Mouse (Mus musculus) heart, adult 2 months (tissue): ENCODE results near the gene Abcf1. TPM values are rescaled to one million over a fixed set of nuclear protein-coding genes. Genes with fewer than 3 reads are reported as not detected.
"Not testable (repeated sequence)": the region's sequence is repeated elsewhere in the genome, so short reads cannot be mapped to it uniquely, and the experiment has no call there.

ENCODE experiments used
- DNase-seq, 2 experiments: peaks; one replicate each; pipeline ENCODE4 v3.0.0; 2021
- H3K27ac ChIP-seq: fragments of 200-600 bp; 2 replicates; pipeline ENCODE4 v1.8.1; 2022
- H3K27me3 ChIP-seq: fragments of 200-500 bp; 2 replicates; pipeline ENCODE4 v1.6.1; 2012; ENCODE audit warnings: mild to moderate bottlenecking, low read length, inconsistent platforms, mixed read lengths; ENCODE audit not compliant: control insufficient read depth, insufficient read depth
- H3K36me3 ChIP-seq: fragments of 200-500 bp; 2 replicates; pipeline ENCODE4 v1.6.1; 2012; ENCODE audit warnings: low read length, inconsistent platforms; ENCODE audit not compliant: control insufficient read depth, insufficient read depth
- H3K4me1 ChIP-seq: fragments of 200-500 bp; 2 replicates; pipeline ENCODE4 v1.6.1; 2011; ENCODE audit warnings: low read length; ENCODE audit not compliant: control insufficient read depth, insufficient read depth
- H3K4me3 ChIP-seq: fragments of 200-600 bp; 2 replicates; pipeline ENCODE4 v1.8.1; 2022
- H3K79me2 ChIP-seq: fragments of 200-500 bp; replicated peaks from 2 replicates; pipeline ENCODE4 v1.6.1; 2012; ENCODE audit warnings: mild to moderate bottlenecking, inconsistent platforms, low read length, moderate library complexity, mixed read lengths; ENCODE audit not compliant: control insufficient read depth, insufficient read depth
- H3K9ac ChIP-seq: fragments of 200-500 bp; 2 replicates; pipeline ENCODE4 v1.6.1; 2012; ENCODE audit warnings: low read depth, mild to moderate bottlenecking, control low read depth, inconsistent platforms, low read length, mixed read lengths
- CTCF ChIP-seq: fragments of 200-600 bp; IDR thresholded peaks from 2 replicates; pipeline ENCODE4 v1.8.1; 2022; ENCODE audit warnings: antibody characterized with exemption, mild to moderate bottlenecking, moderate library complexity
- EP300 ChIP-seq: fragments of 200-500 bp; IDR thresholded peaks from 2 replicates; pipeline ENCODE4 v1.6.1; 2011; ENCODE audit warnings: low read depth, low read length, control low read depth; ENCODE audit not compliant: insufficient read depth
- POLR2A ChIP-seq: fragments of 200-500 bp; IDR thresholded peaks from 2 replicates; pipeline ENCODE4 v1.6.1; 2011; ENCODE audit warnings: mild to moderate bottlenecking, low read depth, low read length, control low read depth; ENCODE audit not compliant: insufficient read depth
- WGBS: fragments of 180-500 bp; shearing (Covaris S2); methylation state at CpG from one replicate; pipeline ENCODE4 v1.1.7; 2018; 5-methylcytosine and 5-hydroxymethylcytosine counted together
- intact Hi-C: fragments of 180-260 bp; cut with DNase I; formaldehyde crosslinking; loops from one replicate; pipeline ENCODE4 v1.15.1; 2025
- polyA plus RNA-seq: library from polyadenylated mRNA; depleted of rRNA; stranded (reverse); fragments of >200 nt; gene quantifications from 2 replicates; pipeline ENCODE4 v1.2.3, GENCODE M21; 2012
- total RNA-seq, 2 experiments: library from RNA; stranded (reverse); gene quantifications; 2 replicates each; pipeline ENCODE4 v1.2.3; 2021

The Abcf1 gene
- total and polyA plus RNA-seq, 3 experiments, result 54.5 to 75.2 (median 63.0) TPM

DNA sequence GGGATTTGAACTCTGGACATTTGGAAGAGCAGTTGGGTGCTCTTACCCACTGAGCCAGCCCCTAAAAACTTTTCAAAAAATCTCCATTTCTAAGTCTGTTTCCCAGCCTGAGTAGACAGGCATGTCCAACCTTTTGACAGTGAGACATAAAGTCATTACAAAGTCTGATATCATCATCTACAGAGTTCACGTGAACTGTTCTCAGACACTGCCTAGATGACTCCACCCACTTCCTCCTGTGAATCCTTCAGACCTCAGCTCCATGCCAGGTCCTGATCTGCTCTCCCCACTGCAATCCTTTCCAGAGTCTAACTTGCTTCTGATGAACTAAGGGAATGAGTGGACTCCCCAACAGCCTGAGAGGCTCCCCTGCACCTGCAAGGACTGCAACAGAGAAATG, 2.6 kb upstream of the Abcf1 start:
- WGBS, result 37% methylated on average over 1 of the region's 1 CpGs
- no peak overlapping the region for H3K9ac ChIP-seq
- no peak for DNase-seq
- H3K4me3 ChIP-seq, result no peak overlapping the region
- TF ChIP-seq CTCF, result no peak
- intact Hi-C loops, result loop anchor here (10.0 kb wide), 1 partner anchor 137 kb away; the partner anchor contains the start of gene Tubb5
- H3K27me3 ChIP-seq, result no peaks in the 10 kb centered on the region
- peaks cover 1% of the 10 kb centered on the region; the same call in 1 of the 2 replicates for H3K79me2 ChIP-seq
- no peak overlapping the region for H3K27ac ChIP-seq
- H3K4me1 ChIP-seq, result peaks cover 9% of the 10 kb centered on the region
- no peaks in the 10 kb centered on the region for H3K36me3 ChIP-seq

DNA sequence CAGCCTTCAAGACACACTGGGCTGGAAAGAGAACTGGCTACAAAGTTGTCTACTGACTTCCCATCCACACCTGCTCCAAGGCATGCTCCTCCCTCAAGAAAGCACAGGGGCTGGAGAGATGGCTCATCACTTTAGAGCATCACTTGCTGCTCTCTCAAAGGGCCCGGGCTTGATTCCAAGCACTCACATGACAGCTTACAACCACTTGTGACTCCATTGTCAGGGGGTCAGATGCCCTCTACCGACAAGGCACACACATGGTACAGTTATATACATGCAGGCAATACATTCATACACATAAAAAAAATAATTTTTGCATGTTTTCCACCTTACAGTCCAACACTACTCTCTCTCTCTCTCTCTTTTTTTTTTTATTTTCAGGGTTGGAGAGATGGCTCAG, 1.9 kb downstream of the Abcf1 start:
- 77% methylated on average over 2 of the region's 2 CpGs for WGBS
- TF ChIP-seq POLR2A, result no peak
- H3K79me2 ChIP-seq, result peaks cover 1% of the 10 kb centered on the region; the same call in 1 of the 2 replicates
- peaks cover 9% of the 10 kb centered on the region for H3K4me1 ChIP-seq
- no peak overlapping the region for H3K9ac ChIP-seq
- intact Hi-C loops, result no loop called here
- no peak overlapping the region for H3K4me3 ChIP-seq
- no peak for DNase-seq
- H3K36me3 ChIP-seq, result no peaks in the 10 kb centered on the region
- H3K27me3 ChIP-seq, result no peaks in the 10 kb centered on the region
- no peak overlapping the region for H3K27ac ChIP-seq

DNA sequence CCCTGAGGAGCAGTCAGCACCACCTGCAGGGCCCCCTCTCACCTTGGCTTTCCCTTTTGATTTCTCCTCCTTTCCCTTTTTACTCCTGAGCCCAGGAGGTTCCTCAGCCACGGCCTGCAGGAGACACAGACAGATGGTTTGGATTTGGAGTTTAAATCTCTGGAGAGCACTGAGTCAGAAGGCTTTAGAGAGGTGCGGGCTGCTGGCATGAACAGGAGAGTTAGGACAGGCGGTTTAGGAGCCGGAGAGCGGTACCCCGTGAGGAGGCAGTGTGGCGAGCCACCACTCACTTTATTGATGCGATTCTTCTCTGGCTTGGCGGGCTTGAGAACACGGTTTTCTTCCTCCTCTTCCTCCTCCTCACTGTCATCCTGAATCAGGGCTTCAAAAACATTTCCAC, 6.3 kb downstream of the Abcf1 start:
- no peak for DNase-seq
- Histone ChIP-seq H3K4me1 (no peaks in the 10 kb centered on the region; the same call in 1 of the 2 replicates), H3K27ac (no peak overlapping the region), H3K79me2 (no peaks in the 10 kb centered on the region; the same call in 1 of the 2 replicates), H3K36me3 (no peaks in the 10 kb centered on the region), H3K27me3 (no peaks in the 10 kb centered on the region), H3K9ac (no peak overlapping the region), H3K4me3 (no peak overlapping the region)
- TF ChIP-seq EP300, result no peak
- TF ChIP-seq POLR2A, result no peak
- no peak for TF ChIP-seq CTCF
- intact Hi-C loops, result no loop called here
- 86% methylated on average over 10 of the region's 10 CpGs for WGBS

DNA sequence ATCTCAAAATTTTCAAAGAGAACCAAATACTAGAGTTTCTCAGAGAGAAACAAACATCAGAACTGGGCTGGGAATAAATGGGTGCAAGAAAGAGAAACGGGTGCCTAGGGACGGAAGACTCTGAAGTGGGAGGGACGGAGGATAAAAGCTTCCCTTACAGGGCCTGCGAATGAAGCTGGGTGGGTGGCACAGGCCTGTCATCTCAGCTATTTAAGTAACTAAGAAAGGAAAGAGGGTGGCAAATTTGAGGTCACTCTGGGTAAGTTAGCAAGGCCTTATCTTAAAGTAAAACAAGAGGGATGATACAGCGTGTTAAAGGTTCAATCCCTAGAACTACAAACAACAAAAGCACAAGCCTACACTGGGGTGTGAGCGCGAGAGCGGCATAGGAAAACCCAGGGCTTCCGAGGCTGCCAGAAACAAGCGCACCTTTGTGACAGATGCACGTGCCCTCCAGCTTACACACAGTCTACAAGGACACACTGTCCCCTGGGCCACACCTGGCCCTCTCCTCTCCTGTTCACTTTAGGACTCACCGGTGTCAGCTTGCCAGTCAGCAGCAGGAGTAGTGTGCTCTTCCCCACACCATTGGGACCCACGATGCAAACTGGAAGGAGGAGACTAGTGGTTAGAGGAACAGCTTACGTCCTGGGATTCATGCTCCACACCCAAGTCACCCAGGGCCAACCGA, 10.9 kb downstream of the Abcf1 start:
- Histone ChIP-seq H3K79me2 (no peaks in the 10 kb centered on the region), H3K9ac (no peak overlapping the region), H3K27me3 (no peaks in the 10 kb centered on the region), H3K4me1 (no peaks in the 10 kb centered on the region), H3K4me3 (no peak overlapping the region), H3K27ac (no peak overlapping the region), H3K36me3 (no peaks in the 10 kb centered on the region)
- TF ChIP-seq CTCF (no peak), EP300 (no peak), POLR2A (no peak)
- intact Hi-C loops, result no loop called here
- WGBS, result 94% methylated on average over 15 of the region's 15 CpGs
- no peak for DNase-seq

DNA sequence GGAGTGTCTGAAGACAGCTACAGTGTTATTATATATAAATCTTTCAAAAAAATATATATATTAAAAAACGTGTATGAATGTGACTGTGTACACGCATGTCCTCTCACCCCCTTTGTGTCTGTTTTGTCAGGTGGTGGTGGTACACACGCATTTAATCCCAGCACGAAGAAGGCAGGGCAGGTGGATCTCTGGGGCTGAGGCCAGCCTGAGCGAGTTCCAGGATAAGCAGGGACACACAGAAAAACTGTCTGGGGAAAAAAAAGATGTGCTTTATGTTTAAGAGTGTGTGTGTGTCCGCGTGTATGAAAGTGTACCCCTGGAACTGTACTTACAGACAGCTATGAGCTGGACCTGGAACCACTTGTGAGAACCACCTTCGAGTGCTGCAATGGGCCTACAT, 14.9 kb downstream of the Abcf1 start:
- H3K4me1 ChIP-seq, result no peaks in the 10 kb centered on the region
- DNase-seq, result no peak
- H3K79me2 ChIP-seq, result no peaks in the 10 kb centered on the region
- H3K36me3 ChIP-seq, result no peaks in the 10 kb centered on the region
- intact Hi-C loops, result no loop called here
- WGBS, result 76% methylated on average over 8 of the region's 8 CpGs
- TF ChIP-seq CTCF, result no peak
- no peak for TF ChIP-seq EP300
- TF ChIP-seq POLR2A, result no peak
- H3K4me3 ChIP-seq, result no peak overlapping the region
- no peaks in the 10 kb centered on the region for H3K27me3 ChIP-seq
- H3K9ac ChIP-seq, result no peak overlapping the region
- no peak overlapping the region for H3K27ac ChIP-seq

- WGBS, result 84% methylated on average over 3 of the region's 3 CpGs
- H3K9ac ChIP-seq, intact Hi-C loops, H3K27me3 ChIP-seq, H3K4me1 ChIP-seq, H3K27ac ChIP-seq, H3K36me3 ChIP-seq, DNase-seq, H3K79me2 ChIP-seq, H3K4me3 ChIP-seq: not testable (repeated sequence)
Observed at GRCm38 (mm10) chr17:35952559-35952958, 17.0 kb downstream of the Abcf1 start.

DNA sequence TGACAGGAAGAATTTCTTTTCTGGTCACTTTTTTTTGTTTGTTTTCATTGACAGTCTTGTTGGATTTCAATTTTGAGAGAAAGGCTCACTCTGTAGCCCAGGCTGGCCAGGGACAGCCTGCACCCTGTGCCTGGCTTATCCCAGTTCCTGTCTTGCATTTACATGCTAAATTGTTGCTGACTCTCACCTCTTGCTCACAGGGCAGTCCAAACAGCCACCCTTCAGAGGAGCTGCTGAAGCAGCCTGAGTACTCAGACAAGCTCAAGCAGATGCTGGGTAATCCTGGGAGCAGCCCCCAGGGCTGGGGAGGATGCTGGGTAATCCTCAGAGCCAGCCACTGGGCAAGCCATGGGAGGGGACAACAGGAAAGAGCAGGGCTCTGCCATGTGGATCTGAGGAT, 18.6 kb downstream of the Abcf1 start:
- H3K27me3 ChIP-seq, H3K9ac ChIP-seq, H3K4me3 ChIP-seq, H3K27ac ChIP-seq, DNase-seq, H3K79me2 ChIP-seq, intact Hi-C loops, H3K36me3 ChIP-seq, H3K4me1 ChIP-seq: not testable (repeated sequence)
